Mouse (Mus musculus) megakaryocyte-erythroid progenitor cell, adult 5-6 weeks (primary cell): ENCODE results near the gene Acox1. TPM values are rescaled to one million over a fixed set of nuclear protein-coding genes. Genes with fewer than 3 reads are reported as not detected.

ENCODE experiments used
- ATAC-seq: replicated peaks from 2 replicates; pipeline ENCODE4 v1.8.0; 2016; ENCODE audit warnings: mild to moderate bottlenecking, inconsistent platforms; ENCODE audit not compliant: severe bottlenecking, poor library complexity, low FRiP score, low TSS enrichment
- total RNA-seq, 2 experiments: library from RNA; stranded (forward) in 1 of 2; stranded (reverse) in 1 of 2; fragments of 200-1000, 215-1000 nt in 1 of 2; fragments of >200 nt in 1 of 2; fragmentation: Nextera tagmentation in 1 of 2; gene quantifications; 2 replicates each; pipeline ENCODE4 v1.2.3; 2014 to 2017

The Acox1 gene
- total RNA-seq, 2 experiments from 2014 or later = 21.3 to 27.1 TPM

DNA sequence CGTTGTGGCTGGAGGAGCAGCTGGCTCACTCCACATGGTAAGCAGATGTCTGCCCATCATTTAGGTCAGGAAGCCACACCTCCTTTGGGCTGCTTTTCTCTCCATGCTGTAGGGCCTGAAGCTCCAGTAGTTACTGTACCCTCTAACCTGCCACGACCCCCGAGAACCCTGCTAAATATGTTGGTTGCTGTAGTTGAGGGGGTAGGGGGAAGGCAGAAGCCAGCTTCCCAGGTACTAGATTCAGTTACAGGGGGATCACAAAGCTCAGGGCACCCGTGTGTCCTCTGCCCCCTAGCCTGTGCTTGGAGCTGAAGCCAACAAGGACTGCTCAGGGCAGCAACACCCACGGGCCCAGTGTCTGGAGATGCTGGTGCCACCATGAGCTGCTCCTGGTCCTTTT lies 65.3 kb downstream of the Acox1 start:
- no peak for ATAC-seq

DNA sequence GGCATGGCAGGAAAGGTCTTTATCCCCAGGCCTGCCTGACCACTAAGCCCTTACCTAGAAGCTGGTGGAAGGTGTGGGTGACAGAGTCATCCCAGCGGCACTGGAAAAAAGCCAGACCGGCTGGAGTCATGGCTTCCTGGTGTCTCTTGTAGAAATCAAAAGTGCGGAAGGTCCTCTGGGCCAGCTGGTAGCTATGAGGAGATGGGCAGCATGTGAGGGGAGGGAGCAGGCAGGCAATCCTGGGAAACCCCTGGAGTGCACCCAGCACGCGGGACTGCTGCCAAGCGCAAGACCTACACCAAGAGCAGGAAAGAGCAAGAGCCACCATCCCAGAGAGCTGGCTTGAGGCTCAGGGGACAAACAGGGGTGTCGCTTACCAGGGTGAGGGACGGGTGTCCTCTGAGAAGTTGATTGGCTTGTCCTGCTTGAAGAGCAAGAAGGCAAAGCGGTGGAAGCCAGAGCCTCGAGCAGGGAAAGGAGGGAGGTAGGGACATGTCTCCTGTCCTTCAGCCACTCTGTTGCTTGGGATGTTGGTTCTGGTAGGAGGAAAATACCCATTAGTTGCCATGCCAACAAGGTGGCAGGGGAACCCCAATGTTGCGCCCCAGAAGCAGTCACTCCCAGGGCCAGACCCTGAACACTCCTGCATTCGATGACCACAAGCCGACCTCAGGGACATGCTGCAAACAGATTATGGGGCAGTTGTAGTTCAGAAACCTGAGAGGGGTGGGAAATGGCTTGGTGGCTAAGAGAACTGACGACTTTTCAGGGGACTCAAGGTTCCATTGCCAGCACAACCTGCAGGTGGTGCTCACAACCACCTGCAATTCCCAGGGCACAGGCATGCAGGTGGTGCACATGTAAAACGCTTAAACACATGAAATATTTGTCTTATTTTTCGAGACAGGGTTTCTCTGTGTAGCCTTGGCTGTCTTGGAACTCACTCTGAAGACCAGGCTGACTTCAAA lies 66.2 kb downstream of the Acox1 start:
- ATAC-seq = no peak

- no peak for ATAC-seq
Measured at GRCm38 (mm10) chr11:116131349-116132170, 67.3 kb downstream of the Acox1 start.

- ATAC-seq = peak; percentile 75
Measured at GRCm38 (mm10) chr11:116130488-116131205, 68.2 kb downstream of the Acox1 start, which contains the start of gene Trim65. Trim65 (minus strand) TSS chr11:116131128.

- ATAC-seq = no peak
Measured at GRCm38 (mm10) chr11:116129993-116130487, 68.8 kb downstream of the Acox1 start.

- no peak for ATAC-seq
Measured at GRCm38 (mm10) chr11:116129091-116129790, 69.6 kb downstream of the Acox1 start.

GRCm38 (mm10) chr11:116127986-116128385 lies 70.9 kb downstream of the Acox1 start:
- no peak for ATAC-seq

DNA sequence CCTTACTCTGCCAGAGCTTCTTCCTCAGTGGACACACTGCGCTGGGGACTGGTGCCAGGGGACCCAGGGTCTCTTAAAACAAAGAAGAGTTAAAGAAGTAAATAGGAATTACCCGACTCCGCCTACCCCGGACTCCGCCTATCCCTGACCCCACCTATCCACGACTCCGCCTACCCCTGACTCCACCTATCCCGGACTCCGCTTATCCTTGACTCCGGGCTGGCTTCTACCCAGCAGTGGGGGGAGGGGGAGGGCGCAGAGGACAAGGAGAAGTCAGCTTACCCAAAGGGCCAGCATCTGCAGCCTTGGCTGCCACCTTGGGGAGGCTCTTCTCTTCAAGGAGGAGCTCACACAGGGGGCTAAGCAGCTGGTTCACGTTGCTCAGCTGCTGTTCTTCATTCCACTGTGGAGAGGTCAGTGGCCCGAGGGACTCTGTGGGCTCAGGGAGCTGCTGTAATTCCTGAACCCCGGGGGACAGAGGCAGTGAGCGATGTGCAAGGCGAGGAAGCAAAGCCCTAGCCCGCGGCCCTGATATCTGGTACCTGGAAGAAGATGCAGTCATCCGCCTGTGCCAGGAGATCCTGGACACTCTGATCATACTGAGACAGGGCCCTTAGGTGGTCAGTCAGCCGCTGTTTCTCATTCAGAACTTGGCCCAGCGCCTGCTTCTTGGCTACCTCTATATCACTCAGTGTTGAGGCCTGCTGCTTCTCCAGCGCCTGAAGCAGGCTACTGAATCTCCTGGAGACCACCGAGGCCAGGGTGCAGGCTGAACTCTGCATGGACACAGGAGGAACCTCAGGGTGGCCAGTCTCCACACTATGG lies 71.5 kb downstream of the Acox1 start, which contains the start of gene Trim47:
TSS of gene Trim47 (minus strand) at position 55 of the 825 bp plus-strand sequence.
- ATAC-seq = peak; percentile 54

DNA sequence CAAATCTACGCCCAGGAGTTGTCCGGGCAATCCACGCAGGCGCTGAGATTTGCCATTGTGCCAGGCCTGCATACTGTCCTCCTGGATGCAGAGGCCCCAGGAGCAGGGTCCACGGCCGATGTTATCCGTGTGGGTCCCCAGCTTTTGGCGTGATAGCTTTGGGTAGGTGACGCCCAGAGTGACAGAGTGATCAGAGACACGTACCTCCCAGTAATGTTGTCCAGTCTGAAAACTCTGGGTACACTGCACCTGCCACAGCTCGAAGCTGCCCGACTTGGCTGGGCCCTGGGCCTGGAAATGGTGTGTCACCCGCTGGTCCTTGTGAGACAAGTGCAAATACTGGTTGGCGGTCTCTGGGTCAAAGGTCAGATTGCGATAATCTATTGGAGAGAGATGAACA lies 72.6 kb downstream of the Acox1 start:
- no peak for ATAC-seq

Other genes with a start within 250 kb of the Acox1 start
- gene Itgb4, start 224.3 kb downstream of the Acox1 start, total RNA-seq (2014; fragmentation: Nextera tagmentation) = 0.07 and 0.37 TPM in 2 replicates
- gene Itgb4, start 224.3 kb downstream of the Acox1 start, total RNA-seq (2017) = 0.65 TPM in 1 of 2 replicates, not detected in the other
- gene Galk1, start 186.3 kb downstream of the Acox1 start, total RNA-seq (2014; fragmentation: Nextera tagmentation) = 31.7 and 35.1 TPM in 2 replicates
- 29.7 and 39.5 TPM in 2 replicates for gene Galk1, start 186.3 kb downstream of the Acox1 start, total RNA-seq (2017)
- 594 and 607 TPM in 2 replicates for gene H3f3b, start 171.1 kb downstream of the Acox1 start, total RNA-seq (2014; fragmentation: Nextera tagmentation)
- gene H3f3b, start 171.1 kb downstream of the Acox1 start, total RNA-seq (2017) = 709 and 905 TPM in 2 replicates
- gene Unk, start 168.7 kb downstream of the Acox1 start, total RNA-seq (2014; fragmentation: Nextera tagmentation) = 27.0 and 53.0 TPM in 2 replicates
- gene Unk, start 168.7 kb downstream of the Acox1 start, total RNA-seq (2017) = 11.0 and 12.0 TPM in 2 replicates
- gene Unc13d, start 121.1 kb downstream of the Acox1 start, total RNA-seq (2014; fragmentation: Nextera tagmentation) = 47.1 and 58.7 TPM in 2 replicates
- gene Unc13d, start 121.1 kb downstream of the Acox1 start, total RNA-seq (2017) = 24.8 and 36.3 TPM in 2 replicates
- 57.6 and 94.8 TPM in 2 replicates for gene Wbp2, start 112.0 kb downstream of the Acox1 start, total RNA-seq (2014; fragmentation: Nextera tagmentation)
- gene Wbp2, start 112.0 kb downstream of the Acox1 start, total RNA-seq (2017) = 21.2 and 23.9 TPM in 2 replicates
- gene Trim47, start 71.8 kb downstream of the Acox1 start, total RNA-seq (2014; fragmentation: Nextera tagmentation) = 8.7 and 12.2 TPM in 2 replicates
- 2.3 and 6.5 TPM in 2 replicates for gene Trim47, start 71.8 kb downstream of the Acox1 start, total RNA-seq (2017)
- gene Trim65, start 67.9 kb downstream of the Acox1 start, total RNA-seq (2014; fragmentation: Nextera tagmentation) = 17.4 and 20.5 TPM in 2 replicates
- gene Trim65, start 67.9 kb downstream of the Acox1 start, total RNA-seq (2017) = 8.2 and 8.3 TPM in 2 replicates
- gene Mrpl38, start 60.2 kb downstream of the Acox1 start, total RNA-seq (2014; fragmentation: Nextera tagmentation) = 79.8 and 89.1 TPM in 2 replicates
- 39.6 and 49.6 TPM in 2 replicates for gene Mrpl38, start 60.2 kb downstream of the Acox1 start, total RNA-seq (2017)
- gene Fbf1, start 30.9 kb downstream of the Acox1 start, total RNA-seq (2014; fragmentation: Nextera tagmentation) = 27.2 and 30.0 TPM in 2 replicates
- gene Fbf1, start 30.9 kb downstream of the Acox1 start, total RNA-seq (2017) = 21.6 and 32.0 TPM in 2 replicates
- 82.7 and 85.5 TPM in 2 replicates for gene Ten1, start 190 bp downstream of the Acox1 start, total RNA-seq (2014; fragmentation: Nextera tagmentation)
- gene Ten1, start 190 bp downstream of the Acox1 start, total RNA-seq (2017) = 28.1 and 28.8 TPM in 2 replicates
- gene Evpl, start 39.0 kb upstream of the Acox1 start, total RNA-seq (2014; fragmentation: Nextera tagmentation) = 0.32 TPM in 1 of 2 replicates, not detected in the other
- gene Evpl, start 39.0 kb upstream of the Acox1 start, total RNA-seq (2017) = 0.69 and 0.80 TPM in 2 replicates
- gene Srp68, start 75.2 kb upstream of the Acox1 start, total RNA-seq (2014; fragmentation: Nextera tagmentation) = 68.2 and 80.6 TPM in 2 replicates
- gene Srp68, start 75.2 kb upstream of the Acox1 start, total RNA-seq (2017) = 43.9 and 64.9 TPM in 2 replicates
- gene Galr2, start 81.9 kb upstream of the Acox1 start, total RNA-seq (2014; fragmentation: Nextera tagmentation) = not detected in 2 replicates
- not detected in 2 replicates for gene Galr2, start 81.9 kb upstream of the Acox1 start, total RNA-seq (2017)
- gene Exoc7, start 108.2 kb upstream of the Acox1 start, total RNA-seq (2014; fragmentation: Nextera tagmentation) = 52.5 and 57.0 TPM in 2 replicates
- gene Exoc7, start 108.2 kb upstream of the Acox1 start, total RNA-seq (2017) = 17.3 and 25.5 TPM in 2 replicates
- 0.26 TPM in 1 of 2 replicates, not detected in the other for gene Foxj1, start 136.4 kb upstream of the Acox1 start, total RNA-seq (2014; fragmentation: Nextera tagmentation)
- gene Foxj1, start 136.4 kb upstream of the Acox1 start, total RNA-seq (2017) = not detected in 2 replicates
- gene Rnf157, start 214.0 kb upstream of the Acox1 start, total RNA-seq (2014; fragmentation: Nextera tagmentation) = 8.1 and 12.1 TPM in 2 replicates
- 2.7 and 11.3 TPM in 2 replicates for gene Rnf157, start 214.0 kb upstream of the Acox1 start, total RNA-seq (2017)
- gene Ubald2, start 235.0 kb upstream of the Acox1 start, total RNA-seq (2014; fragmentation: Nextera tagmentation) = 68.8 and 89.9 TPM in 2 replicates
- 65.8 and 93.3 TPM in 2 replicates for gene Ubald2, start 235.0 kb upstream of the Acox1 start, total RNA-seq (2017)